Mouse (Mus musculus): ENCODE data around the gene Nav2.
A peak's percentile ranks its signal among the peaks of the same experiment; 100 is the strongest.

Nav2 gene

GRCm38 (mm10) chr7:49225741-49226140 is 317.2 kb downstream of the Nav2 start:
- DNase-seq: no peak

- DNase-seq: no peak
Measured at GRCm38 (mm10) chr7:49232969-49233368, 324.5 kb downstream of the Nav2 start.

- DNase-seq: no peak
Measured at GRCm38 (mm10) chr7:49234288-49234687, 325.8 kb downstream of the Nav2 start.

GRCm38 (mm10) chr7:49235271-49235681 is 326.8 kb downstream of the Nav2 start:
- no peak for DNase-seq

GRCm38 (mm10) chr7:49235821-49236220 is 327.3 kb downstream of the Nav2 start:
- DNase-seq: no peak

- DNase-seq: no peak
Measured at GRCm38 (mm10) chr7:49240461-49240860, 331.9 kb downstream of the Nav2 start.

- no peak for DNase-seq
Measured at GRCm38 (mm10) chr7:49241229-49241751, 332.8 kb downstream of the Nav2 start.

GRCm38 (mm10) chr7:49242261-49242660 is 333.7 kb downstream of the Nav2 start:
- no peak for DNase-seq

GRCm38 (mm10) chr7:49243079-49243478 is 334.6 kb downstream of the Nav2 start:
- no peak for DNase-seq

- peak; percentile 94 for DNase-seq
Measured at GRCm38 (mm10) chr7:49245537-49246239, 337.2 kb downstream of the Nav2 start.

- DNase-seq: no peak
Measured at GRCm38 (mm10) chr7:49246240-49246578, 337.7 kb downstream of the Nav2 start.

GRCm38 (mm10) chr7:49246584-49247481 is 338.3 kb downstream of the Nav2 start:
- no peak for DNase-seq

GRCm38 (mm10) chr7:49247744-49248331 is 339.3 kb downstream of the Nav2 start:
- peak; percentile 54 for DNase-seq

- peak; percentile 50 for DNase-seq
Measured at GRCm38 (mm10) chr7:49248333-49249086, 340.0 kb downstream of the Nav2 start.

- DNase-seq: no peak
Measured at GRCm38 (mm10) chr7:49249462-49249861, 340.9 kb downstream of the Nav2 start.

- DNase-seq: peak; percentile 91
Measured at GRCm38 (mm10) chr7:49249996-49250395, 341.5 kb downstream of the Nav2 start.

GRCm38 (mm10) chr7:49250581-49251307 is 342.2 kb downstream of the Nav2 start:
- DNase-seq: no peak

- DNase-seq: no peak
Measured at GRCm38 (mm10) chr7:49251308-49251638, 342.8 kb downstream of the Nav2 start.

GRCm38 (mm10) chr7:49252444-49252843 is 343.9 kb downstream of the Nav2 start:
- no peak for DNase-seq

- no peak for DNase-seq
Measured at GRCm38 (mm10) chr7:49252902-49253301, 344.4 kb downstream of the Nav2 start.

GRCm38 (mm10) chr7:49255053-49255452 is 346.5 kb downstream of the Nav2 start:
- no peak for DNase-seq

GRCm38 (mm10) chr7:49257234-49257906 is 348.9 kb downstream of the Nav2 start:
- DNase-seq: no peak

All from right cerebral cortex, postnatal 14 days (tissue).